Mouse (Mus musculus) liver, postnatal 0 days (tissue): ENCODE measurements at regions not wholly inside any gene's neighbourhood (a gene's known extent, or its start where the extent isn't known, plus 50 kb on each side); places are given as distances from the start of the nearest gene placed in this dataset.

ENCODE experiments used
- CTCF ChIP-seq: sonication (generic); IDR thresholded peaks from 2 replicates; pipeline ENCODE4 v1.5.1; 2016; ENCODE audit warnings: antibody characterized with exemption, low read depth
- EP300 ChIP-seq: IDR thresholded peaks from 2 replicates; pipeline ENCODE4 v1.6.1; 2016; ENCODE audit warnings: antibody characterized with exemption, low read depth, mild to moderate bottlenecking

DNA sequence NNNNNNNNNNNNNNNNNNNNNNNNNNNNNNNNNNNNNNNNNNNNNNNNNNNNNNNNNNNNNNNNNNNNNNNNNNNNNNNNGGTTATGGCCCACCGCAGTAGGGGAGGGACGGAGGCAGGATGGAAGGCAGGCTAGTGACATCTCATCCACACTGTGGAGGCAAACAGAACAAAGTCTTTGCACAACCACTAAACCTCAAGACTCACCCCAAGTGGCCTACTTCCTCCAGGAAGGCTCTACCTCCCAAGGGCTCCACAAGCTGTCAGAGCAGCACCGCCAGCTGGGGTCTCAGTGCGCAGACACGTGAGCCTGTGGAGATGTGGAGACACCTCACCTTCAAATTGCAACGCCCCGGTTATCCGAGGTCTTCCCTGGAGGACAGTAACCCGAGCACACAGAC lies 138.7 kb upstream of the Pmfbp1 start:
- TF ChIP-seq CTCF = no peak
- TF ChIP-seq EP300 = no peak
